Mouse (Mus musculus) kidney, adult 2 months (tissue): Measurements from ENCODE around the gene Pnrc2.

Experiments used
- CTCF ChIP-seq: fragments of 200-500 bp; conservative IDR thresholded peaks from 2 replicates; pipeline ENCODE4 v1.5.1; 2011; ENCODE audit warnings: low read depth, mild to moderate bottlenecking, control low read depth, low read length, moderate library complexity, mixed read lengths; ENCODE audit not compliant: insufficient read depth, insufficient read length
- POLR2A ChIP-seq: fragments of 200-500 bp; IDR thresholded peaks from one replicate; pipeline ENCODE4 v1.6.1; 2011; ENCODE audit warnings: low read depth, low read length, control low read depth

GRCm38 (mm10) chr4:135851942-135852341 is 21.7 kb downstream of the Pnrc2 start:
- TF ChIP-seq CTCF: no peak
- no peak for TF ChIP-seq POLR2A
